Mouse (Mus musculus): Measurements from ENCODE around the gene H2al1g. TPM values are rescaled to one million over a fixed set of nuclear protein-coding genes. Genes with fewer than 3 reads are reported as not detected.

Gene H2al1g
- total RNA-seq, 2 experiments from 2014 or later: not detected

Other genes starting within 250 kb of the H2al1g start
- not detected for gene H2al1a, start 19.0 kb upstream of the H2al1g start, total RNA-seq (2021)
- not detected for gene H2al1b, start 15.8 kb upstream of the H2al1g start, total RNA-seq (2021)
- gene H2al1c, start 12.6 kb upstream of the H2al1g start, total RNA-seq (2021): not detected
- gene H2al1d, start 9.4 kb upstream of the H2al1g start, total RNA-seq (2021): not detected
- not detected for gene H2al1e, start 6.3 kb upstream of the H2al1g start, total RNA-seq (2021)
- not detected for gene H2al1f, start 3.1 kb upstream of the H2al1g start, total RNA-seq (2021)
- not detected for gene H2al1h, start 3.2 kb downstream of the H2al1g start, total RNA-seq (2021)
- gene H2al1i, start 6.4 kb downstream of the H2al1g start, total RNA-seq (2021): not detected
- gene H2al1j, start 9.6 kb downstream of the H2al1g start, total RNA-seq (2021): not detected